Mouse (Mus musculus) heart, postnatal 4 days (tissue): ENCODE measurements around the gene Slc22a27. TPM values are rescaled to one million over a fixed set of nuclear protein-coding genes. Genes with fewer than 3 reads are reported as not detected.
"Not testable (repeated sequence)": the region's sequence is repeated elsewhere in the genome, so short reads cannot be mapped to it uniquely, and the experiment has no call there.

Experiments
- DNase-seq: peaks from one replicate; pipeline ENCODE4 v3.0.0; 2021
- microRNA-seq, 2 experiments: library from miRNA; unstranded; fragments of <30 nt; microRNA quantifications; one replicate each; pipeline ENCODE4 v1.2.0; 2021 to 2022
- total RNA-seq, 2 experiments: library from RNA; stranded (reverse); gene quantifications; 2 replicates each; pipeline ENCODE4 v1.2.3; 2021

Gene Slc22a27
- total RNA-seq, result not detected

DNA sequence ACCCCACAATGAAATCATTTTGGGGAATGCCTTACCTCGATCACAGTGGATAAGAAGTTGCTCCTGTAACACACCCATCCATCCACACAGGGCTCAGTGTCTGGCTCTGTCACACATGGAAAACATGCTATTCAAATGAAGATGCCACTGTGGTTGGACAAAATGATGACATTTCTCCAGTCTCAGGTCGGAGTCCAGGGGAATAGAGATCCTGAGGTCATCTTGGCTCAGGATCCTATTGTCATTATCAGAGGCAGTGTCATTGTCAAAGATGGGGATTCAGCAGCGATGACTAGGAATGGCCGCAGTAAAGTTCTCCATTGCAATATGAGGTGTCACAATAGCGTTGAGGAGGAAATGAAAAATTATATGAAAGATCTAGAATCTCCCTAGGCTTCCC lies at the start of gene Slc22a27:
TSS of gene Slc22a27 (minus strand) at position 101 of the 400 bp plus-strand sequence.
- DNase-seq, result not testable (repeated sequence)

DNA sequence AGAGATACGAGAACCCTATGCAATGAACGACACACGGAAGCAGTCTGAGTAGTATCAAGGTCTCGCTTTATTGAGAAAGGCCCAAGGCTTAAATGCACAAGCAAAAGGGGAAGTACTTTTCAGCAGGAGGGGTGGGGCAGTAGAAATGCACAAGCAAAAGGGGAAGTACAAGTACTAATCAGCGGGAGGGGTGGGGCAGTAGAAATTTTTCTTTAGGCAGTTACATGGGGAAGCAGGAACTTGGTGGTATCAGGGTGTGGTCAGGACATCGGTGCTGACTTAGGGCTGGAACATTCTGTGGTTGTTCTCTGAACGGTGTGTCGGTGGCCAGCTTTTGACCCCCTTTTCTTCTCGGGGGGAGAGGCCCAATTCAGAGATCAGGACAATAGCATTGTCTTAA lies 45.8 kb upstream of the Slc22a27 start:
- DNase-seq, result not testable (repeated sequence)

DNA sequence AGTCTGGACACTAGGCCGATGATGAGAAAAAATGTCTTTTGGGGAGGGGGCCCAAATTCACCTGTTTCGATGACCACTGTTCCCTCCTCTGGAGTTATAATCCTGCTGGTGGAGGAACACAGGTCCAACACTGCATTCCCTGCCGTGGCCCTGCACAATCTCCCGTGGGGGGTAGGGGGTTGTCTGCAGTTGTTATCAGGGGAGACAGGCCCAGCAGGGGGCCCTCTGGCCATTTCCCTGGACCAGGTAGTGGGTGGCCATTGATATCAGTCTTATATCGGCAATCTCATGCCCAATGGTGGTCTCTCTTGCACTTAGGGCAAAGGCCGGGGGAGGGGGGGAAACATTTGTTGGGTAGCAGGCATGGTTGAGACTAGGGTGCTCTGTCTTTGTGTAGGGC lies 43.3 kb upstream of the Slc22a27 start:
- not testable (repeated sequence) for DNase-seq

DNA sequence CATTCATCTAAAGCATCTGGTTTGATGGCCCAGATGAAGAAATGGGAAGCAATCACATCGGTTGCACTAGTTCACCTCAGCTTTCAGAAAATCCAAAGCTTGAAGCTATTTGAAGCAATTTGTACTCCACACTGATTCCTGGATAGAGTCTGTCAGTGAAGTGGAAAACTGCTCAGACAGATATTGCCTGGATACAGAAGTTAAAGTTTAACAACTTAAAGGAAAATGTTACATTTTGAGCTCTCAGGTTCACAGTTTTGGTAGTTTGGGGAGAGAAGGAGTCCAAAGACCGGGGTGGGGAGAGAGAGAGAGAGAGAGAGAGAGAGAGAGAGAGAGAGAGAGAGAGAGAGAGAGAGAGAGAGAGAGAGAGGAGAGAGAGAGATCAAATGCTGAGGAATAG lies 2.9 kb upstream of the Slc22a27 start:
- no peak for DNase-seq

DNA sequence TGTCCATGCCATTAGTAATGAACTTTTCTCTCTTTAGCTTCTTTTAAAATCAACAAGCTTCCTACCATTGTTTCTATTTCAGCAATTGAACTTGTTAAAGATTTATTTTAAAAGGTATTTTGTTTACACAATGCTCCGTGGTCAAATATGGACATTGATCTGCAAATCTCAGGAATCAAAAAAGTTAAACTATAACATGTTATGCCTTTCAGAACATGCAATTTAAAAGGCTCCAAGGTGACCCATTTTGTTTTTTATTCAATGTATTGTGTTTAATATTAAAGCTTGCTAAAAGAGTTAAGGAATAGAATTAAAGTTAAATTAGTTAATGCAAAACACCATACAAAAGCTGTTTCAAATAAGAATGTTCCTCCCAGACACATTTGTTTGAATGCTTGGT lies 723 bp upstream of the Slc22a27 start:
- not testable (repeated sequence) for DNase-seq

DNA sequence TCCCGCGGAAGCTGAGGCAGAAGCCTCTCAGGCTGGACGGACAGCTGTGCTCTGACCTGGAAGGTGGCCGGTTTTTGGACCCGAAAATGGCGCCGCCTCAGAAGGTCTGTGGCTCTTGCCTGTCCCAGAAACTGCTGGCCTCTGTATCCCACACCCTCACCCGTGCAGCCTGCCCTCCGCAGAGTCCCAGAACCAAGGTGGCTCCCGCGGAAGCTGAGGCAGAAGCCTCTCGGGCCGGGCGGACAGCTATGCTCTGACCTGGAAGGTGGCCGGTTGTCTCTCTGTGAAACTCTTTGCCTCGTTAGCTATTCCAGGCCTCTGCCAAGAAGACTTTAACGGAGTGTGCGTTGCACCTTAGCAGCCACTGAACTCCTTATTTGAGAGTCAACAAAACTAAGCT lies 26.4 kb downstream of the Slc22a27 start:
- not testable (repeated sequence) for DNase-seq

DNA sequence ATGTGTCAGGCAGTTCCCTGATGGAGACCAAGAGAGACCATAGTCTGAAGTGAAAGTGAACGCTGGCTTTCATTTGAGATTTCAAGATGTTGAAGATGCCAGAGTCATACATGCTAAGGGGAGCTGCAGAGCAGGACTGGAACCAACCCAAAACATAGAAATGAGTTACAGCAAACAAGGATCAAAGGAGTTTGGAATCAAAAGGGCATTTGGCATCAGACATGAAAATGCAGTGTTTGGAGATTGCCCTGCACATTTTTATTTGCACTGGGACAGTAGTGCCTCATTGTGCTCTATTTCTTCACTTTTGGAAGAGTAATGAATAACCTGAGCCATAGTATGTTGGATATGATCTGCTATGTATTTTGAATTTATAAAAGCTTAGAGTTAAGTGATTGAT lies 89.2 kb downstream of the Slc22a27 start:
- no peak for DNase-seq

DNA sequence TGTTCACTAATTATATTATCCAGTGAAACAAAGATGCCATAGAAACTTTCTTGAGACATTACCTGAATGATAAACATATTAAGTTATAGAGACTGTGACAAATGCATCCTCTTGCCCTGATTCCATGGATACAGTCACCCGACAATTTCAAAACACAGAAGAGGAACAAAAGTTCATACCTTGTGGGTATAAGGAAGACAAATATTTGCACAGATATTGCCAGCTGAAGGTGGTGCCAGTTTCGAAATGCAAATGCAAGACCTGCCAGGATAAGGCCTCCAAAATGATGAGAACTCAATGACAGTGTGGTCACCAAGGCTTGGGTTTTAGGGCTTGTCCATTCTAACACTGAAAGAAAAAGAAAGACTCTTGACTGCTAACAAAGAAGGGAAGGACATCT lies 136.0 kb downstream of the Slc22a27 start:
- no peak for DNase-seq

Small RNA genes lying within 50 kb of the gene (microRNA-seq; reads per million reads assigned to microRNA genes)
- gene Gm24951, result 0 reads per million in 2 experiments

Other genes with a start within 250 kb of the Slc22a27 start
- not detected for gene Slc22a26, start 163.4 kb downstream of the Slc22a27 start, total RNA-seq
- gene Slc22a28, start 166.0 kb upstream of the Slc22a27 start, total RNA-seq, result not detected